Mouse (Mus musculus) spleen, adult 2 months (tissue): ENCODE measurements around the gene Dbi. TPM values are rescaled to one million over a fixed set of nuclear protein-coding genes. Genes with fewer than 3 reads are reported as not detected.

Source experiments
- DNase-seq, 2 experiments: peaks; one replicate each; pipeline versions ENCODE4 v3.0.0 to v3.0.0-alpha.2; 2012 to 2021; ENCODE audit warnings: low spot score in 2 of 2, low read depth in 1 of 2
- H3K27ac ChIP-seq: fragments of 200-500 bp; 2 replicates; pipeline ENCODE4 v1.5.1; 2012; ENCODE audit warnings: low read length, inconsistent platforms; ENCODE audit not compliant: insufficient read depth
- H3K27me3 ChIP-seq: fragments of 200-500 bp; 2 replicates; pipeline ENCODE4 v1.6.1; 2012; ENCODE audit warnings: mild to moderate bottlenecking, moderate library complexity, low read length, inconsistent platforms; ENCODE audit not compliant: control insufficient read depth, insufficient read depth
- H3K36me3 ChIP-seq: fragments of 200-500 bp; 2 replicates; pipeline ENCODE4 v1.6.1; 2012; ENCODE audit warnings: mild to moderate bottlenecking, low read length, inconsistent platforms; ENCODE audit not compliant: control insufficient read depth, insufficient read depth
- H3K4me1 ChIP-seq: fragments of 200-500 bp; 2 replicates; pipeline ENCODE4 v1.6.1; 2011; ENCODE audit warnings: inconsistent platforms; ENCODE audit not compliant: control insufficient read depth, insufficient read depth, insufficient read length
- H3K4me3 ChIP-seq: fragments of 200-500 bp; 2 replicates; pipeline ENCODE4 v1.5.1; 2011; ENCODE audit warnings: mild to moderate bottlenecking, inconsistent platforms; ENCODE audit not compliant: insufficient read depth, insufficient read length; ENCODE audit errors: extremely low read depth
- CTCF ChIP-seq: fragments of 200-500 bp; IDR thresholded peaks from 2 replicates; pipeline ENCODE4 v1.5.1; 2011; ENCODE audit warnings: mild to moderate bottlenecking, inconsistent platforms; ENCODE audit not compliant: insufficient read depth, insufficient read length, insufficient replicate concordance; ENCODE audit errors: extremely low read depth
- POLR2A ChIP-seq: fragments of 200-500 bp; IDR thresholded peaks from 2 replicates; pipeline ENCODE4 v1.6.1; 2011; ENCODE audit warnings: low read depth, low read length, inconsistent platforms
- WGBS: fragments of 180-500 bp; shearing (Covaris S2); methylation state at CpG from one replicate; pipeline ENCODE4 v1.1.7; 2018; 5-methylcytosine and 5-hydroxymethylcytosine counted together
- polyA plus RNA-seq: library from polyadenylated mRNA; depleted of rRNA; stranded (reverse); fragments of >200 nt; gene quantifications from 2 replicates; pipeline ENCODE4 v1.2.3, GENCODE M21; 2012

Gene Dbi
- polyA plus RNA-seq, 1 experiment: 37.2 TPM

DNA sequence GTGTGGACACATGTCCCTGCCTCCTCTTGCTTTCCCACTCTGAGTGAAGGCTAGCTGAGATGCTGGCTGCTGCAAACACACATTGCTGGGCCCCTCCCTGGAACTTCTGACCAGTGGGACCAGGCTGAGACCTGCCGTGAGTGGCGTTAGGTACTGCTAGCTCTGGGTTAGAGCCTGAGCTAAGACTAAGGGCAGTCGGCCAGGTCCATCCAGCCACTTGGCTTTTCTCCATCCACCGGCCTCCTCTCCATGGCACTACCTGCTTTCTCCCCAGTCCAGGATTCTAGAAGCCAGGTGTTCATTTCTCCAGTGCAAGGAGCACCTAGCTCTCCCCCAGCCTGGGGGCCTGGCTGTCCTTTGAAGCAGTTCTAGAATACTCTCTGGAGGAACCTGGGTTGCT, 45.9 kb downstream of the Dbi start:
- H3K4me3 ChIP-seq: no peak overlapping the region
- no peaks in the 10 kb centered on the region for H3K36me3 ChIP-seq
- 0 out of 2 replicates have a peak overlapping the region, but pooled peaks have one; percentile 0 for H3K27ac ChIP-seq
- DNase-seq: no peak
- peaks cover 4% of the 10 kb centered on the region; the same call in 1 of the 2 replicates for H3K27me3 ChIP-seq
- 89% methylated on average over 4 of the region's 4 CpGs for WGBS
- peaks cover 4% of the 10 kb centered on the region for H3K4me1 ChIP-seq
- TF ChIP-seq CTCF (no peak), POLR2A (no peak)

DNA sequence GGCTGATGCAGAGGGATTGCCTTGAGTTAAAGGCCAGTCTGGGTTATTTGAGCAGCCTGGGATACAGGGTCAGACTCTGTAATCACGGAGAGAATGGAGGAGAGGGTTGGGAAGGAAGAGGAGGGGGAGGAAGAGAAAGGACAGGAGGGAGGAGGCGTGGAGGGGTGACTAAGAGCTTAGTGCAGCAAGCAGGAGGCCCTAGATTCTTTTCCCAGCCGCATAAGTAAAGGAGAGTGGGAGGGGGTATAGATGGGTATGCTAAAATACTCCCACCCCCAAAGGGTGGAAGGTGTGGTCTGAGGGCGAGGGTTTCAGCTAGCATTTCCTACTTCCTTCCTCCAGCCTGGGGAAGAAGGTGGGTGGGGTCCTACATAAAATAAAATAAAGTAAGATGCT, 46.6 kb downstream of the Dbi start:
- no peak for DNase-seq
- peaks cover 4% of the 10 kb centered on the region; the same call in 1 of the 2 replicates for H3K27me3 ChIP-seq
- no peak for TF ChIP-seq CTCF
- no peak for TF ChIP-seq POLR2A
- no peaks in the 10 kb centered on the region for H3K36me3 ChIP-seq
- no peak overlapping the region for H3K27ac ChIP-seq
- no peak overlapping the region for H3K4me3 ChIP-seq
- WGBS: 47% methylated on average over 4 of the region's 4 CpGs
- H3K4me1 ChIP-seq: peaks cover 4% of the 10 kb centered on the region

DNA sequence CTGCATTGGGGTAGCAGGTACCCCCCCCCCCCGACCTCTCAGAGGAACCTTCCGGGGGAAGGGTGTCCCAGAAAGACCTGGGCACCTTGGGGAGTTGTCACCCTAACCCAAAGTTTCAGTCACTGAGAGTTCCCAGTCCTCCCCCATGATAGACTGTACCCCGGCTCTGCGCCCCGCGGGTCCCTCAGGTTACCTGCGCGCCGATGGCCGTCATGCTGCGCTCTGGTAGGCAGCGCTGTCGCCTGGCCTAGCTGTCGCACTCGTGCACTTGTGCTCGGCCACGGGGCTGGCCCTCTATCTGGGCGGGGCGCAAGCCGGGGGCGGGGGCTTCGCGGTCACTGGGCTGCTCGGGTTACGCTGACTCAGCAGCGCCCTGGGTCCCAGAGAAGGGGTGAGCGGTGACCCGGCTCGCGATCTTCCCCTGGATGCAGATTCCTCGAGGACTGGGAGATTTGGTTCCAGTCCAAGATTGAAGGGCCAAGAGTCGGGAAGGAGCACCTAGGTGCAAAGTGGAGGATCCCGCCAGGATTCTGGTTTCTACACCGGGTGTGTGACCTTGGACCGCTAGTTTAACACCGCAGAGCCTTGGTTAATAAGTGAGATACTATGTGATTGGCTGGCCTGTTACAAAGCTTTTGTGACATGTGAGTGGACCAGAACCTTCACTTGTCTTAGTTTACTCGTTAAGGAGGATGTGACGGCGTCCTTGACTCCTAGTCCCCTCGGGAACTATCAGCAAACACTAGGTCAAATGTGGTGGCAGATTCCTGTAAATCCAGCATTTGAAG, 47.2 kb downstream of the Dbi start, which contains the start of gene Tmem37:
Gene Tmem37 (minus strand): TSS at position 556 of the 788 bp plus-strand sequence.
- 8% methylated on average over 40 of the region's 40 CpGs for WGBS
- H3K4me3 ChIP-seq: peak within 1 kb of the TSS; percentile 42

DNA sequence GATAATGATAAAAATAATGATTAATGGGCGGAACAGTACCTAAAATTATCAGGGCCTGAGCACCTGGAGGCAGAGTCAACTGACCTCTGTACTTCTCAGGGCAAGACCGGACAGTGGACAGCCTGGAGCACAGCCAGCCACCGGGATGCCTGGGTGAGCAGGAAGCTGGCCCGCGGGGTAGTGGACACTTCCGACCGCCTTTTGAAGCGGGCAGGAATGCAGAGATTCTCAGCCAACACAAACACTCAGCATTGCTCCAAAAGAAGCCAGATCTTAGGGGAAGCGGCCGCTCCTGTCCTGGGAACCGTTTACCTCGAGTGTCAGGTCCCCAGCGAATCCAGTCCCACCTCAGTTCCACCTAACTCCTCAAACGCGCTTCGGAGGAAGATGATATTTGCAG, 48.0 kb downstream of the Dbi start:
- DNase-seq: no peak
- H3K36me3 ChIP-seq: no peaks in the 10 kb centered on the region
- H3K4me1 ChIP-seq: peaks cover 4% of the 10 kb centered on the region
- H3K27ac ChIP-seq: no peak overlapping the region
- peak overlapping the region; percentile 42; the same call in 1 of the 2 replicates for H3K4me3 ChIP-seq
- H3K27me3 ChIP-seq: peaks cover 4% of the 10 kb centered on the region; the same call in 1 of the 2 replicates
- WGBS: 10% methylated on average over 16 of the region's 16 CpGs
- TF ChIP-seq POLR2A: no peak

More for the DNA sequence above, 47.2 kb downstream of the Dbi start, which contains the start of gene Tmem37:
- no peak for TF ChIP-seq POLR2A
- H3K27ac ChIP-seq: peak within 1 kb of the TSS; percentile 41; the same call in 1 of the 2 replicates
- peaks cover 4% of the 10 kb centered on the region for H3K4me1 ChIP-seq
- no peaks in the 10 kb centered on the region for H3K36me3 ChIP-seq
- H3K27me3 ChIP-seq: peaks cover 4% of the 10 kb centered on the region; the same call in 1 of the 2 replicates
- DNase-seq: peak in 1 of 2 experiments; percentile 26

DNA sequence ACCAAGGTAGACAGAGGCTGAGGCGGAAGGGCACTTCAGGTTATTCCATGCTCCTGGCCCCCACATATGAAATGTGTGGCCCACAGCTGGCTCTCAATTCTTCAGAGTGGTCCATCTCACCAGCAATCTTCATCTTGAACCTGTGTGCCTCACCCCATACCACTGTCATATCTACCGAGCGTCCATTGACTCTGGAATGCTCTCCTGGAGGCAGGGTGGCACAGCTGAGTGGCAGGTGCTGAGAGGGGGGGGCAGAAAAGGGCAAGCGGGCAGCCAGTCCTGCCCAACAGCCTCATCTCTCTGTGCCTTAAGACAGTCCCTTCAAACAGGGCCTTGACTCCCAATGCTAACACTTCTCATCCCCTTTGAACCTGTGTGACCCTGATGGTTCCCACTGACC, 49.7 kb downstream of the Dbi start:
- no peak for DNase-seq
- Histone ChIP-seq H3K27me3 (peaks cover 4% of the 10 kb centered on the region; the same call in 1 of the 2 replicates), H3K4me1 (peaks cover 4% of the 10 kb centered on the region), H3K36me3 (no peaks in the 10 kb centered on the region), H3K27ac (no peak overlapping the region), H3K4me3 (no peak overlapping the region)
- WGBS: 89% methylated on average over 4 of the region's 4 CpGs
- TF ChIP-seq CTCF (no peak), POLR2A (no peak)

DNA sequence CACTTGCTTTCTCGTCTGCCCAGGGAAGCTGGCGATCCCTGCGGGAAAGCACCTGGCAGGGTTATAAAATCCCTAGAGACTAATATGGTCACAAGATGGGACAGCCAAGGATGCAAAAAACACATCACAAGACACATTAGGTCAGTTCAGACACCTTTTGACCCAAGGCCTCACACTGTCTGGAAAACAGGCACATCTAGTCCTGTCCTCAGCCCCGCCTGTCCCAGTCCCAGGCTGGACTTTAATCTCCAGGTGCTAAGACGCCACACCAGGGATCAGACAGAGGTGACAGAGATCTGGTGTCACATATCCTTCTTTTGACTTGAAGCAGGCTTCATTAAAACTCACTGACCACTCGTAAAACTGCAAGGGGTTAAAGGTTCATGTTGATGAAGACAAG, 50.7 kb downstream of the Dbi start:
- no peak overlapping the region for H3K4me3 ChIP-seq
- H3K36me3 ChIP-seq: no peaks in the 10 kb centered on the region
- DNase-seq: no peak
- peaks cover 4% of the 10 kb centered on the region for H3K4me1 ChIP-seq
- no peak overlapping the region for H3K27ac ChIP-seq
- TF ChIP-seq POLR2A (no peak), CTCF (no peak)
- peaks cover 4% of the 10 kb centered on the region; the same call in 1 of the 2 replicates for H3K27me3 ChIP-seq
- WGBS: 78% methylated on average over 6 of the region's 6 CpGs

DNA sequence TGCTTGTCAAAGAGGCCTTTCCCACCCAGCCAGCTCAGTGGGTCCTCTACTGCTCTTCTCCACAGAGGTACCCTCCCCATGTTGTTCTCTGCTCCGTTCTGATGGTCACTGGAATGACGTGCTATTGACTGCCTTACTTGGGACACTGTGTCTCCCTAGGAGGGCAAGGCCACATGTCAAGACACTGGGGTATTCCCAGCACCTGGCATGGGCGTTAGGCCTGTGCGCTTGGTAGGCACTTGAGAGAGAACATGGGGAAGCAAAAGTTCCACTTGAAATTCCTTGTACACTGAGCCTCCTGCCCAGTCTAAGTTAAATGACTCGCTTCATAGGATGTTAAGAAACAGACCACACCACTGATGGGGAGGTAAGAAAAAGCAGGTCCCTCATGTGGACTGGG, 51.8 kb downstream of the Dbi start:
- Histone ChIP-seq H3K36me3 (no peaks in the 10 kb centered on the region), H3K27ac (no peak overlapping the region), H3K4me3 (no peak overlapping the region), H3K4me1 (peaks cover 4% of the 10 kb centered on the region), H3K27me3 (peaks cover 4% of the 10 kb centered on the region; the same call in 1 of the 2 replicates)
- TF ChIP-seq CTCF: no peak
- TF ChIP-seq POLR2A: no peak
- 89% methylated on average over 5 of the region's 5 CpGs for WGBS
- no peak for DNase-seq
